Mouse (Mus musculus): Measurements from ENCODE around the gene Rgs12. TPM values are rescaled to one million over a fixed set of nuclear protein-coding genes. Genes with fewer than 3 reads are reported as not detected.

Rgs12 gene
- total RNA-seq (2023): 1 to 10 TPM; 3.6 to 5.1 TPM

DNA sequence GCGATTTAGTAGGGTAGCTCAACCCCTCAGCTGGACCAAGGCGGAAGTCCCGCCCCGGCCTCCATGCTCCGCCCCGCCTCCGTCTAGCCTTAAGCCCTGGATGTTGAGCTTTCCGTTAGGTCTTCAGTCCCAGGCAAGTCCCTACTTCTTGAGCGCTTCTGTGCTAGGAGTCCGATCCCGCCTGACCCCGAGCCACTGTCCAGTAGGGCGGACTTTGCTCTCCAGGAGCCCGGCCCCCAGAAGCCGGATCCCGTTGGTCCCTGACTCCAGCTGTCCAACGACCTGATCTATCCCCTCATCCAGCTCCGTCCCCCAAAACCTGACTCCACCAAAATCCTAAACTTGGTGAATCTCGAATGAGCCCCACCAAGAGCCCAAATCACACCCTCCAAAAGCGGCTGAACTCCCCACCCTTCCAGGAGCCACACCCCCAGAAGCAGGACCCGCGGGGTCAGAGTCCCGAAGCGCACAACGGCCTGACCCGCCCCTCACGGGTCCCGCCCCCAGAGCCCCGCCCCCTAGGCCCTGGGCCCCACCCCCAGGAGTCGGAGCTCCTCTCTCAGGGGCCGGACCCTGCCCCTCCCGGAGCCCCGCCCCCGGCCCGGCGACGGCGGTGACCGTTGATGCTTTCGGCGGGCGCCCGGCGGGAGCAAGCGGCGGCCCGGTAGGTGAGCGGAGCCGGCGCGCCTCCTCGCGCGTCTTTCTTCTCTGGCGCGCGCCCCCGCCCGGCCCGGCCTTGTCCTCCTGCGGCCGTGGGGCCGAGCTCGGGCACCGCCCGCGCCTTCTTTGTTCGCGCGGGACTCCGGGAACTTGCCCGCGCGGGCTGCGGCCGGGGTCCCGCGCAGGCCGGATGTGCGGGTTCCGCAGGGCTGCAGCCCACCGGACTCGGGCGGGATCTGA, at the start of gene Rgs12:
Gene Rgs12, plus strand, starts transcription at position 585 of the 900 bp plus-strand sequence.

DNA sequence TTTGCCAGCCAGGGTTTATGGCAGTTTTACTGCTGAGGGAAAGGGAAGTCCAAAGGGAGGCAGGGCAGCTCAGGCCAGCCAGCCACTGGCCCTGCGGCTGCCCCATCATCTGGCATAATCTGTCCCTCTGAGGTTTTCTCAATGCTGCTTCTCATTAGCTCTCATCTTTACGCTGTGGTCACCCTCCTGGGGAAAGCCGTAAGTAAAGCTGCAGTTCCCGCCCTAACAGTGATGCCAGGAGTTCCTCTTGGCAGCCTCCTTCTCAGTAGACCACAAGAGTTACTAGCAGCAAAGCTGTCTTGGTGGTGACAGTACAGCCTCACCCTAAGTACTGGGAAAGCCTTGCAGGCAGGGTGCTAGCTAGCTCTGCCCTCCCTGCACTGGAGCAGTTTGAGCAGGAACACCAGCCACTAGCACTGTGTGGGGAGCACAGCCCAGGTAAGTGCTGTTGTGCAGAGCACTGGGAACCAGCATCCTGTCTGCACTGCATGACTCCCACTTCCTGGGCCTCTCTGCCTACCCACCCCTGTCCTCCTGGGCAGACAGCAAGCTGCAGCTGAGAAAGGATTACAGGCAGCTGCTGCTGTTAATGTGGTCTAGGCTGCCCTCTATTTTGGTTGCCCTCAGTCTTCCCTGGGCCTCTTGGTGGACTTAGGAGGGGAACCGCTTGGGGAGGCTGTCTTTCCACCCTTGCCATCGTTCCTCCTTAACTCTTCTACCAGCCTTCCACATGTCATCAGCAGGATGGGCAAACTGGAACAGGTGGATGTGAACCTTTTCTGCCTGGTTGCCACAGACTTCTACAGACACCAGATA, 41.1 kb upstream of the Rgs12 start, which contains the start of gene Msantd1:
Gene Msantd1, plus strand, starts transcription at position 103 of the 816 bp plus-strand sequence.

GRCm38 (mm10) chr5:35041268-35041829, 92.1 kb downstream of the Rgs12 start, which contains the start of gene Hgfac:
TSS of gene Hgfac (plus strand) at chr5:35041509.

DNA sequence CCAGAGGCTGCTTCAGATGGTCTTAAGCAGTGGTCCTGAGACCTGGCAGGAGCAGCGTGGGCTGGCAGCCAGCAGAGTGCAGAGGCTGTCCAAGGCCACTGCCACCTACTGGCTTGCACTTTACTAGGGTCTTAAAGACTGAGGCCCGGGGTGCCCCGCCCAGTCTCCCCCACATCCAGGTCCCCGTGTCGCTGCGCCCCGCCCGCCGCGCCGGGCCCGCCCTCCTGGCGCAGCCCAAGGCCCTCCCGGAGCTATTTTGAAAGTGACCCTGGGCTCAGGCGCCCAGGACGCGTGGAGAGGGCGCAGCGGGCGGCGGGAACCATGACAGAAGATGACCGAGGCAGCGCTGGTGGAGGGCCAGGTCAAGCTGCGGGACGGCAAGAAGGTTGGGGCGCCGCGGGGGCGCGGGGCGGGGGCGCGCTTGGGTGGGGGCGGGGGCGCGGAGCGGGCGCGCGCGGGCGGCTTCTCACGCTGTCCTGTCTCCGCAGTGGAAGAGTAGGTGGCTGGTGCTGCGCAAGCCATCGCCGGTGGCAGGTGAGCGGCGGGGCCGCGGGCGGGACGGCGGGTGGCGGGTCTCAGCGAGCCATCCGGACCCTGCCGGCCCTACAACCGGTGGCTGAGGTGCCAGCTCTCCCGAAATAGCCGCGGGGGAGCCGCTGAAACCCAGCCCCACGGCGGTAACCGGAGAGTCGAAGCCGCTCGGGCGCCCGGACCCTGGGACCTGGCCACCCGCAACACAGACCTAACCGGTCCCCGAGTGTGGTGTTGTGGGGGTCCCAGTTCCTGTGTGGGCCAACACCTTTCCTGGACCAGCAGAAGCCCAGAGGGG, 107.6 kb downstream of the Rgs12 start, which contains the start of gene Dok7:
Gene Dok7, plus strand, starts transcription at position 163 of the 829 bp plus-strand sequence.

Other genes with a start within 250 kb of the Rgs12 start
- 10 to 100 TPM; 58.9 to 63.6 TPM for gene Htt, start 187.7 kb upstream of the Rgs12 start, total RNA-seq (2023)
- gene Msantd1, start 41.4 kb upstream of the Rgs12 start, total RNA-seq (2023): 1 to 10 TPM; 3.8 to 6.6 TPM
- 1 to 10 TPM; 1.4 to 1.8 TPM for gene Hgfac, start 92.1 kb downstream of the Rgs12 start, total RNA-seq (2023)
- not detected for gene Dok7, start 107.3 kb downstream of the Rgs12 start, total RNA-seq (2023)
- gene Lrpap1, start 156.3 kb downstream of the Rgs12 start, total RNA-seq (2023): 10 to 100 TPM; 45.8 to 57.4 TPM